Mouse (Mus musculus) CH12.LX (cell line): ENCODE results near the gene AC129217.1. TPM values are rescaled to one million over a fixed set of nuclear protein-coding genes. Genes with fewer than 3 reads are reported as not detected.

Experiments
- DNase-seq: peaks from one replicate; pipeline ENCODE4 v3.0.0-alpha.2; 2013; ENCODE audit errors: extremely low read depth
- H3K27ac ChIP-seq: 2 replicates; pipeline ENCODE4 v1.5.1; 2012; ENCODE audit warnings: low read depth, mild to moderate bottlenecking, control low read depth, moderate library complexity; ENCODE audit not compliant: insufficient read depth
- H3K27me3 ChIP-seq: replicated peaks from 2 replicates; pipeline ENCODE3; 2012; ENCODE audit warnings: inconsistent platforms
- H3K36me3 ChIP-seq, 2 experiments: replicated peaks in 1 of 2; 2 replicates each; pipeline versions ENCODE3 to v1.6.1; 2012; ENCODE audit warnings: inconsistent platforms in 1 of 2, low read length in 1 of 2, mild to moderate bottlenecking in 1 of 2, mixed read lengths in 1 of 2, moderate library complexity in 1 of 2; ENCODE audit not compliant: control insufficient read depth in 1 of 2, insufficient read depth in 1 of 2
- H3K4me1 ChIP-seq, 2 experiments: 2 replicates each; pipeline ENCODE4 v1.6.1; 2012; ENCODE audit warnings: inconsistent platforms in 1 of 2, moderate library complexity in 1 of 2; ENCODE audit not compliant: insufficient read depth in 2 of 2, control insufficient read depth in 1 of 2
- H3K4me2 ChIP-seq: 2 replicates; pipeline ENCODE4 v1.6.1; 2012; ENCODE audit warnings: low read depth, mild to moderate bottlenecking, control low read depth; ENCODE audit not compliant: poor library complexity, insufficient read depth, severe bottlenecking
- H3K4me3 ChIP-seq, 3 experiments: fragments of 150-350 bp in 1 of 3; sonication (generic) in 1 of 3; replicated peaks in 1 of 3; 2 replicates each; pipeline versions ENCODE3 to v1.5.1; 2011 to 2012; ENCODE audit warnings: low read depth in 2 of 3, low read length in 2 of 3, mild to moderate bottlenecking in 2 of 3, moderate library complexity in 2 of 3, control low read depth in 1 of 3, improper control_type of control experiment in 1 of 3, inconsistent platforms in 1 of 3, mixed read lengths in 1 of 3; ENCODE audit not compliant: poor library complexity in 1 of 3
- H3K79me2 ChIP-seq: replicated peaks from 2 replicates; pipeline ENCODE4 v1.6.1; 2012; ENCODE audit warnings: mild to moderate bottlenecking, moderate library complexity; ENCODE audit not compliant: control insufficient read depth, poor library complexity, insufficient read depth, severe bottlenecking; ENCODE audit errors: extremely low read depth
- H3K9ac ChIP-seq: 2 replicates; pipeline ENCODE4 v1.6.1; 2012; ENCODE audit warnings: low read depth, mild to moderate bottlenecking, control low read depth, moderate library complexity; ENCODE audit not compliant: insufficient read depth
- H3K9me3 ChIP-seq: replicated peaks from 2 replicates; pipeline ENCODE3; 2012; ENCODE audit warnings: low read length, inconsistent platforms, mixed read lengths
- BHLHE40 ChIP-seq: IDR thresholded peaks from 2 replicates; pipeline ENCODE4 v1.6.1; 2011; ENCODE audit warnings: mild to moderate bottlenecking, low read depth, low read length, improper control_type of control experiment
- CTCF ChIP-seq, 2 experiments: IDR thresholded peaks in 1 of 2; conservative IDR thresholded peaks in 1 of 2; 2 replicates each; pipeline ENCODE4 v1.5.1; 2011 to 2012; ENCODE audit warnings: low read depth in 2 of 2, low read length in 2 of 2, improper control_type of control experiment in 1 of 2, inconsistent platforms in 1 of 2, mild to moderate bottlenecking in 1 of 2, moderate library complexity in 1 of 2
- E2F4 ChIP-seq: IDR thresholded peaks from 2 replicates; pipeline ENCODE4 v1.6.1; 2011; ENCODE audit warnings: low read depth, low read length, improper control_type of control experiment; ENCODE audit not compliant: insufficient replicate concordance
- GABPA ChIP-seq: IDR thresholded peaks from 2 replicates; pipeline ENCODE4 v1.6.1; 2012; ENCODE audit warnings: low read depth, low read length, improper control_type of control experiment, inconsistent platforms; ENCODE audit not compliant: insufficient replicate concordance
- JUND ChIP-seq: conservative IDR thresholded peaks from 2 replicates; pipeline ENCODE4 v1.6.1; 2011; ENCODE audit warnings: low read depth, low read length, improper control_type of control experiment
- KAT2A ChIP-seq: IDR thresholded peaks from 2 replicates; pipeline ENCODE4 v1.6.1; 2012; ENCODE audit warnings: low read length, improper control_type of control experiment, inconsistent platforms; ENCODE audit not compliant: insufficient replicate concordance
- MAFK ChIP-seq: IDR thresholded peaks from 2 replicates; pipeline ENCODE4 v1.6.1; 2011; ENCODE audit warnings: low read length, improper control_type of control experiment; ENCODE audit not compliant: insufficient replicate concordance
- MEF2A ChIP-seq: IDR thresholded peaks from 2 replicates; pipeline ENCODE4 v1.6.1; 2014; ENCODE audit warnings: low read depth, mild to moderate bottlenecking, inconsistent platforms, low read length, improper control_type of control experiment, borderline replicate concordance
- MXI1 ChIP-seq: IDR thresholded peaks from 2 replicates; pipeline ENCODE4 v1.6.1; 2011; ENCODE audit warnings: mild to moderate bottlenecking, low read depth, low read length, improper control_type of control experiment
- NELFE ChIP-seq: IDR thresholded peaks from 2 replicates; pipeline ENCODE4 v1.6.1; 2011; ENCODE audit warnings: low read depth, low read length, improper control_type of control experiment
- POLR2AphosphoS2 ChIP-seq: IDR thresholded peaks from 2 replicates; pipeline ENCODE4 v1.6.1; 2011; ENCODE audit warnings: low read depth, low read length, improper control_type of control experiment
- TBP ChIP-seq: conservative IDR thresholded peaks from 2 replicates; pipeline ENCODE4 v1.6.1; 2011; ENCODE audit warnings: low read depth, low read length, improper control_type of control experiment
- UBTF ChIP-seq: IDR thresholded peaks from 2 replicates; pipeline ENCODE4 v1.6.1; 2012; ENCODE audit warnings: low read depth, mild to moderate bottlenecking, inconsistent platforms, low read length, improper control_type of control experiment, moderate library complexity
- USF1 ChIP-seq: IDR thresholded peaks from 2 replicates; pipeline ENCODE4 v1.6.1; 2014; ENCODE audit warnings: low read depth, mild to moderate bottlenecking, inconsistent platforms, low read length, improper control_type of control experiment
- USF2 ChIP-seq: conservative IDR thresholded peaks from 2 replicates; pipeline ENCODE4 v1.6.1; 2011; ENCODE audit warnings: low read depth, low read length, improper control_type of control experiment
- ZC3H11A ChIP-seq: IDR thresholded peaks from 2 replicates; pipeline ENCODE4 v1.6.1; 2012; ENCODE audit warnings: low read depth, mild to moderate bottlenecking, inconsistent platforms, low read length, improper control_type of control experiment
- ZKSCAN1 ChIP-seq: IDR thresholded peaks from 2 replicates; pipeline ENCODE4 v1.6.1; 2012; ENCODE audit warnings: low read depth, inconsistent platforms, low read length, improper control_type of control experiment, borderline replicate concordance
- ZMIZ1 ChIP-seq: IDR thresholded peaks from 2 replicates; pipeline ENCODE4 v1.6.1; 2012; ENCODE audit warnings: low read depth, mild to moderate bottlenecking, inconsistent platforms, low read length, improper control_type of control experiment
- dilution Hi-C: fragments of 300-500 bp; cut with MboI; formaldehyde crosslinking; loops from 2 replicates; pipeline ENCODE4 v1.14.3; 2020; ENCODE audit warnings: low sequenced_read_pairs; ENCODE audit not compliant: extremely low pct_unique_long_range_greater_than_20kb, extremely low pct_ligation_motif_present
- in situ Hi-C: fragments of 300-500 bp; cut with MboI; formaldehyde crosslinking; loops from 3 replicates; pipeline ENCODE4 v1.14.3; 2019; ENCODE audit warnings: low sequenced_read_pairs, low pct_ligation_motif_present, low pct_unique_long_range_greater_than_20kb, mixed read lengths
- polyA plus RNA-seq: library from polyadenylated mRNA; unstranded; fragments of >175 nt; gene quantifications from 2 replicates; pipeline ENCODE4 v1.2.1, GENCODE M21; 2012; ENCODE audit warnings: low read depth; ENCODE audit not compliant: insufficient read length
- total RNA-seq, 2 experiments: library from RNA; depleted of rRNA; stranded (reverse); fragments of 300-350 nt in 1 of 2; fragments of >200 nt in 1 of 2; gene quantifications; 2 replicates each; pipeline ENCODE4 v1.2.3; 2012 to 2014

AC129217.1 gene
- total and polyA plus RNA-seq, 3 experiments, result 0.25 to 77.4 (median 5.1) TPM

GRCm38 (mm10) chr19:8830664-8831063 is 1.1 kb downstream of the AC129217.1 start:
- DNase-seq, result no peak
- Histone ChIP-seq H3K4me2 (no peak overlapping the region), H3K79me2 (peaks cover 15% of the 10 kb centered on the region), H3K27ac (no peak overlapping the region), H3K4me3 (no peak overlapping the region), H3K4me1 (peaks cover 0 to 4% of the 10 kb centered on the region in 2 experiments; a peak in 2 of 4 replicates), H3K36me3 (peaks cover 79 to 96% of the 10 kb centered on the region in 2 experiments), H3K27me3 (no peaks in the 10 kb centered on the region), H3K9ac (no peak overlapping the region), H3K9me3 (no peaks in the 10 kb centered on the region)
- TF ChIP-seq JUND, result no peak
- TF ChIP-seq TBP, result no peak
- TF ChIP-seq POLR2AphosphoS2, result no peak
- TF ChIP-seq ZMIZ1, result no peak
- TF ChIP-seq MXI1, result no peak
- no peak for TF ChIP-seq CTCF (conservative IDR thresholded peaks at IDR 0.05 in 1 of 2, IDR thresholded peaks at IDR 0.05 in 1 of 2; ENCODE audit: low read depth in 2 of 2, low read length in 2 of 2)
- no peak for TF ChIP-seq UBTF
- TF ChIP-seq ZC3H11A, result no peak
- TF ChIP-seq E2F4, result no peak
- no peak for TF ChIP-seq GABPA
- TF ChIP-seq BHLHE40, result no peak
- TF ChIP-seq KAT2A, result no peak
- no peak for TF ChIP-seq MEF2A
- no peak for TF ChIP-seq USF2
- TF ChIP-seq ZKSCAN1, result no peak
- dilution Hi-C loops, result no loop called here
- in situ Hi-C loops, result loop anchor here (25.0 kb wide), 1 partner anchor 1032 kb away; no protein-coding TSS in a partner anchor

DNA sequence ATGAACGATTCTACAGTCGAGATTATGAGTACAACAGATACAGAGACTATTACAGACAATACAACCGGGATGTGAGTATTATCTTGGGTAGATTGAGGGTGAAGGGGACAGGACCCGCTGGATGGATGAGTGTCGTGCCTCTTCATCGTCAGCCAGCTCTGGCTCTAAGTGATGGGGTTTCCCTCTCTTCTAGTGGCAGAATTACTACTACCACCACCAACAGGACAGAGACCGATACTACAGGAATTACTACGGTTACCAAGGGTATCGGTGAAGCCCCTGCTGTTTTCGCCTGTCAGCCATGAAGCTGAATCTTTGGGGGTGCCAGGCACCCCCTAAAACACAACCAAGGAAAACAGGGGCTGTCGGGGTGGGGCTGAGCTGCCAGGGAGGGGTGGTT is 1.7 kb downstream of the AC129217.1 start:
- Histone ChIP-seq H3K9me3 (no peaks in the 10 kb centered on the region), H3K4me3 (no peak overlapping the region), H3K4me1 (peaks cover 0 to 7% of the 10 kb centered on the region in 2 experiments; a peak in 2 of 4 replicates), H3K27me3 (no peaks in the 10 kb centered on the region), H3K27ac (no peak overlapping the region), H3K9ac (no peak overlapping the region), H3K4me2 (no peak overlapping the region), H3K36me3 (peaks cover 76 to 96% of the 10 kb centered on the region in 2 experiments), H3K79me2 (peaks cover 12% of the 10 kb centered on the region)
- DNase-seq, result no peak
- in situ Hi-C loops (loop anchor here (25.0 kb wide), 1 partner anchor 1031 kb away; no protein-coding TSS in a partner anchor), dilution Hi-C loops (no loop called here)
- TF ChIP-seq POLR2AphosphoS2 (no peak), MXI1 (no peak), MAFK (no peak), NELFE (no peak), USF1 (no peak), ZKSCAN1 (no peak)
